Mouse (Mus musculus) C2C12 (cell line): Measurements from ENCODE around the gene Arhgef16.

Experiments used
- CTCF ChIP-seq: IDR thresholded peaks from one replicate; pipeline ENCODE4 v1.5.1; 2011; ENCODE audit not compliant: control insufficient read depth, insufficient read depth, insufficient read length
- MYOD1 ChIP-seq: IDR thresholded peaks from one replicate; pipeline ENCODE4 v1.6.1; 2011; ENCODE audit warnings: low read depth; ENCODE audit not compliant: control insufficient read depth, insufficient read length

DNA sequence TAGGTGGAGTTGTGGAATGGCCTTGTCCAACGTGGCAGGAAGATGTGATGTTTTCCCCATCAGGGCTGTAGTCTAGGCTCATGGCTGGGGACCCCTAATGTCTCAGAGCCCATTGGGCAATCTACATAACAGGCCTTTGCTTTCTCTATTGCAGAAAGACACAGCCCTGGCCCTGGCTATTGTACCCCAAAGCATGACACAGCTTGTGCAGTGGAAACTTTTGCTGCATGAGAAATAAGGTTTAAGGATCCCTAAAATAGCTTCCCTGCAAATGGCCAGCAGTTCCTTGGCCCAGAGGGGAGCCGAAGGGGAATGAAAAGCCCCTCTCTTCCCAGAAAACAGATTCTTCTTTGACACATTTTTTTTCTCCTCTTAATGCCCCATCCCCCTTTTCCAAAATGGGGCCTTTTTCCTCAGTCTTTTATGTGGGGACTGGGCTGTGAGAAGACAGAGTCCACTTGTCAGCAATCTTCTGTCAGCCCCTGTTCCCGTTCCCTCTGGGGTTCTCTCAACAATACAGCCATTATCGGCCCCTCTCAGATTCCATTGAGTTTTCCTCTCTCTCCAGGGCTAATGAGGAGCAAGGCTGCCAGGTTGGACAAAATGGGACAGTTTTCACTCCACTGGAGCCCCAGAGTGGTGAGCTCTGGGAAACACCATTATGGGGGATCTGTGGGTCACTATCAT, 11.6 kb upstream of the Arhgef16 start:
- TF ChIP-seq CTCF = no peak
- TF ChIP-seq MYOD1 = no peak
